In the genomic region with DNA sequence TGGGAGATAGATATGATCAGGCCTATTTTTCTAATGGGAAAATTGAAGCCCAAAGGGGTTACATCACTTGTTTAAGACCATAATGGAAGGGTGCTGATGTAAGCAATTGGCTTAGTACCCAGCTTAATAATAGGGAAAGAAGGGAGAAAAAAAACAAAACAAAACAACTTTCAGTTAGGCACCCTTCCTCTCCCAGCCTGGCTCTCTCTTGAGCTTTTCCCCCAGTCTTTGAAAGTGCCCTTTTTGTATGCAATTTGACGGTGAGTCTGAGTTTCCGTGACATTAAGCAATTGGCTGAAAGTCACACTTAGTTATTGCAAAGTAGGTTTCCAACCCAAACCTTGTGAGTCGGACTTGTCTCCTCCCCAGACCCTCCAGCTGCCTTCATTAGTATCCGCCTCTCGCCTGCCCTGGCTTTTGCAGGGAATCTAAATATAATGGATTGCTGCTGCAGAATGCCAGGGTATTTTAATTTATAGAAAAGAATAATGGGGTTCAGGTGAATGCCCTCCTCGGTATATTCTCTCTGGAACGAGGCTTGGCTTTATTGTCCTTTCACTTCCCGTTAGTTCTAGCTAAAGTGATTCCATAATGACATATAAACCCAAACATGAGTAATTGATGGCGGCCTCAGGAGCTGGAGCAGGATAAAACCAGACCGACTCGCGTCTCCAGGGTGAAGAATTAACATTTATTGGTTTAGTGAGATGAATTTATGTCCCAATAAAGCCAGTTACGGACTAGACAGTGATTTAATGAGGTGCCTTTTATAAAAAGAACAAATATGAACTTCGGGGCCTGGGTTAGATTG, we compare ENCODE assay signal across 16 mouse cellular contexts. TPM values are rescaled to one million over a fixed set of nuclear protein-coding genes. Genes with fewer than 3 reads are reported as not detected.
DNase-seq lines count a peak whose midpoint lies in the region; ATAC-seq lines count a peak whose summit lies in the region.
"Had no signal": no experiment of that assay in that cellular context is flagged by ENCODE, and none has a peak within 500 bp of the region (broad histone marks: within the 10 kb centered on the region; RNA-seq: fewer than 3 reads in every experiment).

No protein-coding gene starts in this region.

- WGBS in kidney, embryonic 14.5 days, result 47% methylated on average over 14 of the region's 14 CpGs
- 61% methylated on average over 14 of the region's 14 CpGs for WGBS in hindbrain, embryonic 12.5 days
- WGBS in hindbrain, embryonic 15.5 days, result 40% methylated on average over 14 of the region's 14 CpGs
- WGBS in neural tube, embryonic 12.5 days, result 34% methylated on average over 14 of the region's 14 CpGs

- no peaks in the 10 kb centered on the region for H3K27me3 ChIP-seq in kidney, embryonic 14.5 days (ENCODE audit: control insufficient read depth, insufficient read depth, low read length)
- H3K27me3 ChIP-seq in hindbrain, embryonic 12.5 days, result no peaks in the 10 kb centered on the region
- H3K27me3 ChIP-seq in hindbrain, embryonic 15.5 days, result no peaks in the 10 kb centered on the region
- no peaks in the 10 kb centered on the region for H3K27me3 ChIP-seq in neural tube, embryonic 12.5 days (replicated peaks)
- H3K27me3 ChIP-seq: liver, embryonic 15.5 days had no signal

- intact Hi-C loops in left cerebral cortex, postnatal 14 days (cut with DNase I), result no loop called here

- H3K36me3 ChIP-seq in kidney, embryonic 14.5 days (ENCODE audit: control insufficient read depth, insufficient read depth, low read length), result no peaks in the 10 kb centered on the region
- no peaks in the 10 kb centered on the region for H3K36me3 ChIP-seq in hindbrain, embryonic 12.5 days
- H3K36me3 ChIP-seq in hindbrain, embryonic 15.5 days, result no peaks in the 10 kb centered on the region
- no peaks in the 10 kb centered on the region for H3K36me3 ChIP-seq in neural tube, embryonic 12.5 days
- H3K36me3 ChIP-seq: liver, embryonic 15.5 days; midbrain, embryonic 10.5 days had no signal

- H3K9me3 ChIP-seq in kidney, embryonic 14.5 days (ENCODE audit: control insufficient read depth, low read length), result no peaks in the 10 kb centered on the region
- H3K9me3 ChIP-seq in hindbrain, embryonic 12.5 days (replicated peaks), result no peaks in the 10 kb centered on the region
- H3K9me3 ChIP-seq in hindbrain, embryonic 15.5 days, result no peaks in the 10 kb centered on the region
- H3K9me3 ChIP-seq in neural tube, embryonic 12.5 days, result no peaks in the 10 kb centered on the region
- H3K9me3 ChIP-seq: liver, embryonic 15.5 days; midbrain, embryonic 10.5 days had no signal

- H3K4me2 ChIP-seq in kidney, embryonic 14.5 days (replicated peaks; ENCODE audit: low read depth, low read length), result no peak overlapping the region
- H3K4me2 ChIP-seq in hindbrain, embryonic 12.5 days (replicated peaks), result no peak overlapping the region
- H3K4me2 ChIP-seq in hindbrain, embryonic 15.5 days, result no peak overlapping the region
- H3K4me2 ChIP-seq in neural tube, embryonic 12.5 days (replicated peaks), result no peak overlapping the region
- H3K4me2 ChIP-seq: liver, embryonic 15.5 days had no signal

- no peak overlapping the region for H3K9ac ChIP-seq in kidney, embryonic 14.5 days (ENCODE audit: low read depth, low read length)
- H3K9ac ChIP-seq in hindbrain, embryonic 12.5 days, result no peak overlapping the region
- H3K9ac ChIP-seq in hindbrain, embryonic 15.5 days, result no peak overlapping the region
- no peak overlapping the region for H3K9ac ChIP-seq in neural tube, embryonic 12.5 days
- H3K9ac ChIP-seq: liver, embryonic 15.5 days had no signal

- no peaks in the 10 kb centered on the region for H3K4me1 ChIP-seq in kidney, embryonic 14.5 days (ENCODE audit: control insufficient read depth, insufficient read depth, low read length)
- no peaks in the 10 kb centered on the region for H3K4me1 ChIP-seq in hindbrain, embryonic 12.5 days
- peaks cover 10% of the 10 kb centered on the region for H3K4me1 ChIP-seq in hindbrain, embryonic 15.5 days (replicated peaks)
- peaks cover 11% of the 10 kb centered on the region; the same call in 1 of the 2 replicates for H3K4me1 ChIP-seq in neural tube, embryonic 12.5 days
- H3K4me1 ChIP-seq: liver, embryonic 15.5 days had no signal

- H3K4me3 ChIP-seq in kidney, embryonic 14.5 days (ENCODE audit: low read length), result no peak overlapping the region
- H3K4me3 ChIP-seq in hindbrain, embryonic 12.5 days, result no peak overlapping the region
- H3K4me3 ChIP-seq in hindbrain, embryonic 15.5 days, result no peak overlapping the region
- H3K4me3 ChIP-seq in neural tube, embryonic 12.5 days, result no peak overlapping the region
- H3K4me3 ChIP-seq: gastrocnemius, adult 2 months; liver, embryonic 15.5 days; midbrain, embryonic 10.5 days had no signal

- no peak for DNase-seq in kidney, postnatal 36 days
- DNase-seq in lung, postnatal 36 days, result no peak
- DNase-seq in left cerebral cortex, postnatal 14 days (ENCODE audit: low spot score in 2 of 2), result no peak
- DNase-seq: lung, postnatal 10 days; thymus, adult 18-20 months had no signal

- 0 out of 2 replicates have a peak, but pooled peaks have one; percentile 9 for ATAC-seq in kidney, embryonic 14.5 days (ENCODE audit: low FRiP score, low TSS enrichment)
- ATAC-seq in hindbrain, embryonic 12.5 days (ENCODE audit: low FRiP score), result peak; percentile 52; the same call in 1 of the 2 replicates
- ATAC-seq in hindbrain, embryonic 15.5 days (ENCODE audit: low FRiP score, low read depth), result peak; percentile 30; the same call in 1 of the 2 replicates
- peak; percentile 63; the same call in 1 of the 2 replicates for ATAC-seq in neural tube, embryonic 12.5 days (ENCODE audit: low FRiP score, low read depth)
- ATAC-seq: CD4-positive, CD25-positive, alpha-beta regulatory T cell, adult 4 months; inflammation-experienced regulatory T-cells, adult 6 months had no signal

- H3K27ac ChIP-seq in kidney, embryonic 14.5 days (ENCODE audit: low read depth, low read length), result no peak overlapping the region
- H3K27ac ChIP-seq in hindbrain, embryonic 12.5 days, result no peak overlapping the region
- H3K27ac ChIP-seq in hindbrain, embryonic 15.5 days (replicated peaks), result no peak overlapping the region
- H3K27ac ChIP-seq in neural tube, embryonic 12.5 days, result no peak overlapping the region
- H3K27ac ChIP-seq: gastrocnemius, adult 2 months; liver, embryonic 15.5 days; midbrain, embryonic 10.5 days had no signal

RNA-seq across cellular contexts. Expression of a gene that starts 12.7 kb away (rescaled TPM):
- polyA plus RNA-seq in kidney, embryonic 14.5 days (2014; fragmentation: Nextera tagmentation; extraction: Ambion mirVana), result 2.4 and 2.6 TPM in 2 replicates
- polyA plus RNA-seq in hindbrain, embryonic 12.5 days (2016; fragmentation: Nextera tagmentation; extraction: Ambion mirVana), result 1.1 and 1.4 TPM in 2 replicates
- polyA plus RNA-seq in hindbrain, embryonic 15.5 days (2015; fragmentation: Nextera tagmentation; extraction: Ambion mirVana), result 0.93 and 1.1 TPM in 2 replicates
- 1.1 and 1.8 TPM in 2 replicates for polyA plus RNA-seq in neural tube, embryonic 12.5 days (2016; fragmentation: Nextera tagmentation; extraction: Ambion mirVana)
- 1 to 10 TPM; 1.3 to 1.4 TPM for total RNA-seq in left cerebral cortex, postnatal 14 days (2021)
- total RNA-seq: adrenal gland, postnatal 25 days; gastrocnemius, adult 2 months; MEL had no signal
- polyA plus RNA-seq: CD4-positive, CD25-positive, alpha-beta regulatory T cell, adult 4 months; inflammation-experienced regulatory T-cells, adult 6 months had no signal

Comparison
In these comparisons a context has a peak if more than half of its experiments do, and no peak if none do; other contexts are left out.
1. ATAC-seq: peak in every context shown above with its lines; median percentile 63 in neural tube, embryonic 12.5 days; 52 in hindbrain, embryonic 12.5 days; 30 in hindbrain, embryonic 15.5 days; 9 in kidney, embryonic 14.5 days.